Comparison of ENCODE assay signal across 17 mouse cellular contexts in the genomic region with DNA sequence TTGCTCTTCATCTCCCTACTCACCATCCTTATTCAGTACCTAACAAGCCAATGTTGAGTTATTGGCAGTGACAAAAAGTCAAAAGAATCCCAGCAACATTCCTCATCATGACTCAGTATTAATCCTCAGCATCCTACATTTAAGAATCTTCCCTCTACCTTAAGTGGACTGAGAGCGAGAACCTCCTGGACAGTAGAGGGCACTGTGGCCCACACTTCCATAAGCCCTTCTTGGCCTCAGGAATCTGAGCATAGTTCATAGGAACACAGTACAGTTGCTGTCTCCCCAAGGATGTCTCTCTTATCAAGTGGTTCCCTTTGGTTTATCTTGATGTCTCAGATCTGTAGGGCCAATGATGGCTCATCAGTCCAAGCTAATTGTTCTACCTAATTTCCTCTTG.
DNase-seq lines count a peak whose midpoint lies in the region; ATAC-seq and TF ChIP-seq lines count a peak whose summit lies in the region.
"Had no signal": no experiment of that assay in that cellular context is flagged by ENCODE, and none has a peak within 500 bp of the region (broad histone marks: within the 10 kb centered on the region; RNA-seq: fewer than 3 reads in every experiment).

No protein-coding gene starts in this region.

- WGBS in intestine, postnatal 0 days = 100% methylated on average over 1 of the region's 1 CpGs
- 100% methylated on average over 1 of the region's 1 CpGs for WGBS in intestine, embryonic 16.5 days
- 100% methylated on average over 1 of the region's 1 CpGs for WGBS in lung, embryonic 15.5 days
- 95% methylated on average over 1 of the region's 1 CpGs for WGBS in small intestine, adult 2 months

- H3K4me3 ChIP-seq in intestine, postnatal 0 days (ENCODE audit: low read depth, low read length) = no peak overlapping the region
- H3K4me3 ChIP-seq in intestine, embryonic 16.5 days (ENCODE audit: low read length) = no peak overlapping the region
- no peak overlapping the region for H3K4me3 ChIP-seq in lung, embryonic 15.5 days
- H3K4me3 ChIP-seq in small intestine, adult 2 months (ENCODE audit: low read depth, low read length) = no peak overlapping the region
- H3K4me3 ChIP-seq: gastrocnemius, adult 2 months; hindbrain, embryonic 12.5 days; limb, embryonic 15.5 days; midbrain, embryonic 12.5 days; myocyte had no signal

- DNase-seq in lung, postnatal 4 days = no peak
- DNase-seq in ES-CJ7 (ENCODE audit: low read depth, low spot score) = peak; percentile 19
- no peak for DNase-seq in layer of hippocampus, postnatal 25 days (ENCODE audit: extremely low spot score in 1 of 2, low spot score in 1 of 2)
- DNase-seq: cerebellum, adult 8-10 months; gastrocnemius, adult 2 months; kidney, adult 11 months; kidney, postnatal 10 days had no signal

- no peak overlapping the region for H3K9ac ChIP-seq in intestine, postnatal 0 days (ENCODE audit: low read depth, low read length)
- no peak overlapping the region for H3K9ac ChIP-seq in intestine, embryonic 16.5 days (ENCODE audit: low read depth, low read length)
- H3K9ac ChIP-seq in lung, embryonic 15.5 days = no peak overlapping the region
- H3K9ac ChIP-seq: hindbrain, embryonic 12.5 days; limb, embryonic 15.5 days; midbrain, embryonic 12.5 days had no signal

- H3K36me3 ChIP-seq in intestine, postnatal 0 days (ENCODE audit: control insufficient read depth, insufficient read depth) = no peaks in the 10 kb centered on the region
- H3K36me3 ChIP-seq in intestine, embryonic 16.5 days (ENCODE audit: control insufficient read depth, insufficient read depth, low read length) = no peaks in the 10 kb centered on the region
- no peaks in the 10 kb centered on the region for H3K36me3 ChIP-seq in lung, embryonic 15.5 days
- no peaks in the 10 kb centered on the region for H3K36me3 ChIP-seq in small intestine, adult 2 months (ENCODE audit: control insufficient read depth, insufficient read depth, low read length)
- H3K36me3 ChIP-seq: hindbrain, embryonic 12.5 days; limb, embryonic 15.5 days; midbrain, embryonic 12.5 days had no signal

- no peak overlapping the region for H3K4me2 ChIP-seq in intestine, postnatal 0 days (replicated peaks; ENCODE audit: low read depth)
- no peak overlapping the region for H3K4me2 ChIP-seq in intestine, embryonic 16.5 days (ENCODE audit: low read depth, low read length)
- H3K4me2 ChIP-seq in lung, embryonic 15.5 days = no peak overlapping the region
- H3K4me2 ChIP-seq: hindbrain, embryonic 12.5 days; limb, embryonic 15.5 days; midbrain, embryonic 12.5 days had no signal

- no peaks in the 10 kb centered on the region for H3K27me3 ChIP-seq in intestine, postnatal 0 days (replicated peaks; ENCODE audit: control insufficient read depth, insufficient read depth, low read length)
- H3K27me3 ChIP-seq in intestine, embryonic 16.5 days (replicated peaks; ENCODE audit: control insufficient read depth, insufficient read depth, low read length) = no peaks in the 10 kb centered on the region
- no peaks in the 10 kb centered on the region for H3K27me3 ChIP-seq in lung, embryonic 15.5 days
- H3K27me3 ChIP-seq in small intestine, adult 2 months (ENCODE audit: control insufficient read depth, insufficient read depth, low read length) = no peaks in the 10 kb centered on the region
- H3K27me3 ChIP-seq: hindbrain, embryonic 12.5 days; limb, embryonic 15.5 days; midbrain, embryonic 12.5 days had no signal

- no peak for ATAC-seq in intestine, postnatal 0 days
- ATAC-seq in intestine, embryonic 16.5 days = no peak
- no peak for ATAC-seq in lung, embryonic 15.5 days (ENCODE audit: borderline replicate concordance, extremely low read depth, low FRiP score, low TSS enrichment)
- ATAC-seq: activated CD4-positive, CD25-positive, alpha-beta regulatory T cell, adult 4 months; forebrain, embryonic 16.5 days had no signal

- 0 out of 2 replicates have a peak, but pooled peaks cover 3% of the 10 kb centered on the region for H3K4me1 ChIP-seq in intestine, postnatal 0 days (replicated peaks; ENCODE audit: control insufficient read depth, insufficient read depth, low read length)
- H3K4me1 ChIP-seq in intestine, embryonic 16.5 days (ENCODE audit: control insufficient read depth, insufficient read depth, low read length) = peaks cover 11% of the 10 kb centered on the region
- H3K4me1 ChIP-seq in lung, embryonic 15.5 days = peaks cover 34% of the 10 kb centered on the region
- H3K4me1 ChIP-seq in small intestine, adult 2 months (ENCODE audit: control insufficient read depth, insufficient read depth, insufficient read length, low read length) = no peaks in the 10 kb centered on the region

- TF ChIP-seq CTCF in intestine, postnatal 0 days (IDR thresholded peaks at IDR 0.05; ENCODE audit: low read depth) = peak; percentile 70
- peak; percentile 52; the same call in 1 of the 2 replicates for TF ChIP-seq CTCF in small intestine, adult 2 months (IDR thresholded peaks at IDR 0.05; ENCODE audit: extremely low read depth, insufficient read length, insufficient replicate concordance, low read depth, low read length)

- TF ChIP-seq POLR2A in small intestine, adult 2 months (IDR thresholded peaks at IDR 0.05; ENCODE audit: low read depth, low read length) = no peak

- H3K27ac ChIP-seq in intestine, postnatal 0 days (ENCODE audit: low read depth, low read length) = no peak overlapping the region
- H3K27ac ChIP-seq in intestine, embryonic 16.5 days (ENCODE audit: low read length) = no peak overlapping the region
- peak overlapping the region; percentile 89; the same call in 1 of the 2 replicates for H3K27ac ChIP-seq in lung, embryonic 15.5 days
- no peak overlapping the region for H3K27ac ChIP-seq in small intestine, adult 2 months (ENCODE audit: insufficient read depth, low read depth, low read length)
- H3K27ac ChIP-seq: gastrocnemius, adult 2 months; hindbrain, embryonic 12.5 days; limb, embryonic 15.5 days; midbrain, embryonic 12.5 days had no signal

- no peaks in the 10 kb centered on the region for H3K9me3 ChIP-seq in intestine, postnatal 0 days (ENCODE audit: control insufficient read depth)
- no peaks in the 10 kb centered on the region for H3K9me3 ChIP-seq in intestine, embryonic 16.5 days (ENCODE audit: control insufficient read depth, low read length)
- no peaks in the 10 kb centered on the region for H3K9me3 ChIP-seq in lung, embryonic 15.5 days
- H3K9me3 ChIP-seq: hindbrain, embryonic 12.5 days; limb, embryonic 15.5 days; midbrain, embryonic 12.5 days had no signal
